Mouse (Mus musculus) thymus, adult 2 months (tissue): Measurements from ENCODE around the gene Ugt1a6a.

ENCODE experiments used
- CTCF ChIP-seq: fragments of 200-500 bp; IDR thresholded peaks from 2 replicates; pipeline ENCODE4 v1.5.1; 2012; ENCODE audit warnings: mild to moderate bottlenecking, control low read depth, low read length, moderate library complexity, borderline replicate concordance; ENCODE audit not compliant: control insufficient read depth, poor library complexity, insufficient read depth; ENCODE audit errors: extremely low read depth
- POLR2A ChIP-seq: fragments of 200-500 bp; IDR thresholded peaks from 2 replicates; pipeline ENCODE4 v1.6.1; 2012; ENCODE audit warnings: mild to moderate bottlenecking, low read length, control low read depth, moderate library complexity; ENCODE audit not compliant: control insufficient read depth, poor library complexity, insufficient read depth; ENCODE audit errors: extremely low read depth

- TF ChIP-seq POLR2A (no peak), CTCF (no peak)
Observed at GRCm38 (mm10) chr1:88261706-88262105, 127.1 kb downstream of the Ugt1a6a start.
